Mouse (Mus musculus): Measurements from ENCODE around the gene Lix1l. TPM values are rescaled to one million over a fixed set of nuclear protein-coding genes. Genes with fewer than 3 reads are reported as not detected.
A peak's percentile ranks its signal among the peaks of the same experiment; 100 is the strongest.

Gene Lix1l
- total RNA-seq, 2 experiments from 2014 or later: 1.7 TPM

DNA sequence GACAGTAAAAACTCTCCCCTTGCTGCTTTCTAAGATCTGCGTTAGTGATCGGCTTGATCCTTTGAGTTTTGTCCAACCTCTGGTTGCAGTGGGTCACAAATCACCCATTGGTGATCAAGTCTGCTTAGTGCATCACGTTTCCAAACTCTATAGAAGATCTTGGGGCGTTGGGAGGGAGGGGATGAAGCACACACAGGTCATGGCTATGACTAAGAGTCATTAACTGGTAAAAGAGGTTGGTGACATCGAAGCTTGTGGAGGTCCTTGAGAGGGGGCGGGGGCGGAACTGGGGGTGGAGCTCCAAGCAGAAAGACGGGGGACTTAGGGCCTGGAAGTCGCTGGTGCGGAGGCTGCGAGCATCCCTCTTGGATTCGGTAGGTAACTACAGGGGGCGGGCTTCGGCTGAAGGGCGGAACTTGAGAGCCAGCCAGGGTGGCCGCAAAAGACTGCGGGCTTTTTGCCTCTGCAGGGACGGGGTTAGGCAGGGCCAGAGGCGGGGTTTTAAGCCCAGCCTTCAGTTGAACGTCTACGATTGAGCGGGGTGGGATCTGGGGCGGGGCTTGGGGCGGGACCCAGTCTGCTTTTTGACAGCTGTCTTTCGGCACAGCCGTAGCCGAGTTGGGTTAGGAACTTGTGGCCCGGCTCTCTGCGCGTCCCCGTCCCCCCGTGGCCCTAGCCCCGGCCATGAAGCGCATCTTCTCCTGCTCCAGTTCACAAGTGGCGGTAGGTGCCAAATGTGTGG lies 68.9 kb downstream of the Lix1l start, which contains the start of gene Ankrd35:
Gene Ankrd35 (plus strand): TSS at position 405 of the 742 bp plus-strand sequence.
- ATAC-seq (ENCODE audit: poor library complexity, severe bottlenecking): peak; percentile 97

- ATAC-seq (ENCODE audit: poor library complexity, severe bottlenecking): no peak
Measured at GRCm38 (mm10) chr3:96671519-96671918, 70.6 kb downstream of the Lix1l start.

GRCm38 (mm10) chr3:96673514-96673913 lies 72.6 kb downstream of the Lix1l start:
- ATAC-seq (ENCODE audit: poor library complexity, severe bottlenecking): no peak

- ATAC-seq (ENCODE audit: poor library complexity, severe bottlenecking): no peak
Measured at GRCm38 (mm10) chr3:96674442-96674841, 73.5 kb downstream of the Lix1l start.

DNA sequence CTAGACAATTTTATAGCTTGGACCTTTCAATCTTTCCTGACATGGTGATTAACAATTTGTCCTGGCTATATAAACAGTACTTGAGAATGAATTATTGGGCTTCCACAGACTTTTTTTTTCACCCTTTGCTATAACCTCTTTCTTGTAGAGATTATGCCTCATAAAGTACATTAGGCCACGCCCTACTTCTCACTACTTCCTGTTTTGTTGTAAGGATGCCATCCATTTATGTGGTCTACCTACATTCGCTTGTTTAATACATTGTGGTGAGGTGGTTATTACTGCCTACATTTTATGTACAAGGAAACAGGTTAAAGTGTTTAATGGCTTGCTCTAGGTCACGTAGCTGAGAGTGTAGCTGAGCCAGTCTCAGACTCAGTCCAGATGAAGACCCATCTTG lies 74.2 kb downstream of the Lix1l start:
- no peak for ATAC-seq (ENCODE audit: poor library complexity, severe bottlenecking)

DNA sequence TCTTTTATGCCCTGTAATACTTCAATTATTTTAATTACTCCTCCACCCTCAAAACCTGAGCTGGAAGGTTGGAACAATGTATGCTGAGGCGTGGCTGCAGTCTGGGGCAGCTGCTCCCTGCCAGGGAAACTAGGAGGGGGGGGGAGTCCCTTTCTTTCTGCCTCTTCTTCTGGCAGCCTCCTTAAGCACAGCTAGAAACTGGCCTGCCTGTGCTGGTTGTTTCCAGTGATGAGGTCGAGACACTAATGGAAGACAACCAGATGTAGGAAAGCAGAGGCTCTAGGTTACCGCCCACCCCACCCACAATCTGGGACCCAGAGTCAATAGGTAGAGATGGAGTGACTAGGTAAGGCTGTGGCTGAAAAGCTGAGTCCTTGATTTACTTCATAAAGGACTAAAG lies 74.7 kb downstream of the Lix1l start:
- ATAC-seq (ENCODE audit: poor library complexity, severe bottlenecking): no peak

Other genes starting within 250 kb of the Lix1l start
- gene BC107364, start 148.8 kb upstream of the Lix1l start, total RNA-seq (2015): not detected in 2 replicates
- gene BC107364, start 148.8 kb upstream of the Lix1l start, total RNA-seq (2017): not detected in 2 replicates
- not detected in 2 replicates for gene Hfe2, start 76.0 kb upstream of the Lix1l start, total RNA-seq (2015)
- gene Hfe2, start 76.0 kb upstream of the Lix1l start, total RNA-seq (2017): not detected in 2 replicates
- gene Txnip, start 43.2 kb upstream of the Lix1l start, total RNA-seq (2015): 411 and 437 TPM in 2 replicates
- gene Txnip, start 43.2 kb upstream of the Lix1l start, total RNA-seq (2017): 356 and 357 TPM in 2 replicates
- not detected in 2 replicates for gene Gm16253, start 24.2 kb upstream of the Lix1l start, total RNA-seq (2015)
- gene Gm16253, start 24.2 kb upstream of the Lix1l start, total RNA-seq (2017): 0.40 TPM in 1 of 2 replicates, not detected in the other
- 22.8 and 26.3 TPM in 2 replicates for gene Polr3gl, start 7.0 kb upstream of the Lix1l start, total RNA-seq (2015)
- 45.6 and 46.4 TPM in 2 replicates for gene Polr3gl, start 7.0 kb upstream of the Lix1l start, total RNA-seq (2017)
- gene Ankrd34a, start 4.5 kb upstream of the Lix1l start, total RNA-seq (2015): not detected in 2 replicates
- not detected in 2 replicates for gene Ankrd34a, start 4.5 kb upstream of the Lix1l start, total RNA-seq (2017)
- gene Rbm8a, start 28.8 kb downstream of the Lix1l start, total RNA-seq (2015): 89.0 and 99.4 TPM in 2 replicates
- 42.3 and 43.4 TPM in 2 replicates for gene Rbm8a, start 28.8 kb downstream of the Lix1l start, total RNA-seq (2017)
- 18.3 and 30.9 TPM in 2 replicates for gene Pex11b, start 34.2 kb downstream of the Lix1l start, total RNA-seq (2015)
- 12.3 and 14.9 TPM in 2 replicates for gene Pex11b, start 34.2 kb downstream of the Lix1l start, total RNA-seq (2017)
- gene Gm42957, start 34.3 kb downstream of the Lix1l start, total RNA-seq (2015): 0.04 TPM in 1 of 2 replicates, not detected in the other
- 0.04 and 0.53 TPM in 2 replicates for gene Gm42957, start 34.3 kb downstream of the Lix1l start, total RNA-seq (2017)
- 0.02 and 0.29 TPM in 2 replicates for gene Itga10, start 44.4 kb downstream of the Lix1l start, total RNA-seq (2015)
- gene Itga10, start 44.4 kb downstream of the Lix1l start, total RNA-seq (2017): 0.15 TPM in 1 of 2 replicates, not detected in the other
- not detected in 2 replicates for gene Ankrd35, start 69.0 kb downstream of the Lix1l start, total RNA-seq (2015)
- not detected in 2 replicates for gene Ankrd35, start 69.0 kb downstream of the Lix1l start, total RNA-seq (2017)
- gene Pias3, start 95.2 kb downstream of the Lix1l start, total RNA-seq (2015): 18.6 and 26.6 TPM in 2 replicates
- 10.3 and 13.4 TPM in 2 replicates for gene Pias3, start 95.2 kb downstream of the Lix1l start, total RNA-seq (2017)
- gene Nudt17, start 107.4 kb downstream of the Lix1l start, total RNA-seq (2015): 1.7 and 1.9 TPM in 2 replicates
- gene Nudt17, start 107.4 kb downstream of the Lix1l start, total RNA-seq (2017): 0.73 TPM in 1 of 2 replicates, not detected in the other
- 39.3 and 44.2 TPM in 2 replicates for gene Polr3c, start 126.5 kb downstream of the Lix1l start, total RNA-seq (2015)
- 18.7 and 28.7 TPM in 2 replicates for gene Polr3c, start 126.5 kb downstream of the Lix1l start, total RNA-seq (2017)
- 136 and 137 TPM in 2 replicates for gene Rnf115, start 126.5 kb downstream of the Lix1l start, total RNA-seq (2015)
- gene Rnf115, start 126.5 kb downstream of the Lix1l start, total RNA-seq (2017): 135 and 150 TPM in 2 replicates
- 0.07 and 0.25 TPM in 2 replicates for gene Pdzk1, start 228.1 kb downstream of the Lix1l start, total RNA-seq (2015)
- gene Pdzk1, start 228.1 kb downstream of the Lix1l start, total RNA-seq (2017): not detected in 2 replicates
- gene Cd160, start 228.2 kb downstream of the Lix1l start, total RNA-seq (2015): 1.5 and 4.2 TPM in 2 replicates
- gene Cd160, start 228.2 kb downstream of the Lix1l start, total RNA-seq (2017): 0.57 and 2.6 TPM in 2 replicates